Mouse (Mus musculus) liver, adult 2 months (tissue): Measurements from ENCODE around the gene Nrip2. TPM values are rescaled to one million over a fixed set of nuclear protein-coding genes. Genes with fewer than 3 reads are reported as not detected.

Experiments
- DNase-seq: peaks from one replicate; pipeline ENCODE4 v3.0.0-alpha.2; 2011; ENCODE audit warnings: low read depth, low spot score; ENCODE audit errors: extremely low read depth
- H3K27ac ChIP-seq: fragments of 200-500 bp; replicated peaks from 2 replicates; pipeline ENCODE4 v1.5.1; 2012; ENCODE audit warnings: low read depth, mild to moderate bottlenecking, control low read depth, inconsistent platforms, low read length; ENCODE audit not compliant: insufficient read depth
- H3K27me3 ChIP-seq: fragments of 200-500 bp; 2 replicates; pipeline ENCODE4 v1.6.1; 2012; ENCODE audit warnings: mild to moderate bottlenecking, moderate library complexity, low read length, inconsistent platforms; ENCODE audit not compliant: control insufficient read depth, insufficient read depth
- H3K36me3 ChIP-seq: fragments of 200-500 bp; 2 replicates; pipeline ENCODE4 v1.6.1; 2012; ENCODE audit warnings: low read length, inconsistent platforms; ENCODE audit not compliant: control insufficient read depth, insufficient read depth
- H3K4me1 ChIP-seq: fragments of 200-500 bp; 2 replicates; pipeline ENCODE4 v1.6.1; 2011; ENCODE audit warnings: low read length; ENCODE audit not compliant: control insufficient read depth, insufficient read depth
- H3K4me3 ChIP-seq: fragments of 200-500 bp; 2 replicates; pipeline ENCODE4 v1.5.1; 2011; ENCODE audit warnings: low read depth, mild to moderate bottlenecking, control low read depth, low read length, moderate library complexity; ENCODE audit not compliant: insufficient read depth
- H3K79me2 ChIP-seq: fragments of 200-500 bp; 2 replicates; pipeline ENCODE4 v1.6.1; 2012; ENCODE audit warnings: inconsistent platforms, mild to moderate bottlenecking, low read length, moderate library complexity; ENCODE audit not compliant: control insufficient read depth, insufficient read depth
- H3K9ac ChIP-seq: fragments of 200-500 bp; 2 replicates; pipeline ENCODE4 v1.6.1; 2012; ENCODE audit warnings: low read depth, mild to moderate bottlenecking, control low read depth, inconsistent platforms, low read length
- CTCF ChIP-seq: fragments of 200-500 bp; IDR thresholded peaks from 2 replicates; pipeline ENCODE4 v1.5.1; 2011; ENCODE audit warnings: low read depth, low read length, control low read depth
- POLR2A ChIP-seq: fragments of 200-500 bp; IDR thresholded peaks from 2 replicates; pipeline ENCODE4 v1.6.1; 2011; ENCODE audit warnings: low read length, control low read depth; ENCODE audit not compliant: insufficient read depth; ENCODE audit errors: extremely low read depth
- WGBS: fragments of 180-500 bp; shearing (Covaris S2); methylation state at CpG from one replicate; pipeline ENCODE4 v1.1.7; 2018; 5-methylcytosine and 5-hydroxymethylcytosine counted together
- polyA plus RNA-seq: library from polyadenylated mRNA; depleted of rRNA; stranded (reverse); fragments of >200 nt; gene quantifications from 2 replicates; pipeline ENCODE4 v1.2.3, GENCODE M21; 2012
- total RNA-seq: library from RNA; depleted of rRNA; stranded (reverse); fragments of >200 nt; gene quantifications from 2 replicates; pipeline ENCODE4 v1.2.3, GENCODE M21; 2014

Gene Nrip2
- total and polyA plus RNA-seq, 2 experiments: 0.09 TPM; not detected in 1

- DNase-seq: no peak
- Histone ChIP-seq H3K9ac (peak overlapping the region; percentile 92), H3K4me1 (peaks cover 8% of the 10 kb centered on the region), H3K36me3 (no peaks in the 10 kb centered on the region; the same call in 1 of the 2 replicates), H3K27me3 (no peaks in the 10 kb centered on the region), H3K79me2 (no peaks in the 10 kb centered on the region; the same call in 1 of the 2 replicates), H3K4me3 (peak overlapping the region; percentile 89), H3K27ac (no peak overlapping the region)
- no peak for TF ChIP-seq CTCF
- TF ChIP-seq POLR2A: no peak
- WGBS: 25% methylated on average over 9 of the region's 9 CpGs
Measured at GRCm38 (mm10) chr6:128361901-128362300, 37.2 kb upstream of the Nrip2 start.

- WGBS: under 1% methylated on average over 74 of the region's 76 CpGs
- H3K4me1 ChIP-seq: peaks cover 8% of the 10 kb centered on the region
- peak; percentile 33 for DNase-seq
Measured at GRCm38 (mm10) chr6:128362381-128363006, 36.6 kb upstream of the Nrip2 start, which contains the start of the genes Rhno1 and Foxm1. Gene Rhno1, minus strand, starts transcription at chr6:128362911. Gene Foxm1, plus strand, starts transcription at chr6:128362967.

GRCm38 (mm10) chr6:128363007-128363825 lies 35.9 kb upstream of the Nrip2 start:
- DNase-seq: no peak
- WGBS: 5% methylated on average over 45 of the region's 46 CpGs
- peaks cover 8% of the 10 kb centered on the region for H3K4me1 ChIP-seq
- peak overlapping the region; percentile 89; the same call in 1 of the 2 replicates for H3K4me3 ChIP-seq
- H3K27me3 ChIP-seq: no peaks in the 10 kb centered on the region
- no peaks in the 10 kb centered on the region for H3K36me3 ChIP-seq
- no peak for TF ChIP-seq POLR2A
- no peak for TF ChIP-seq CTCF
- H3K79me2 ChIP-seq: no peaks in the 10 kb centered on the region; the same call in 1 of the 2 replicates
- peak overlapping the region; percentile 31 for H3K9ac ChIP-seq
- no peak overlapping the region for H3K27ac ChIP-seq

More at GRCm38 (mm10) chr6:128362381-128363006, 36.6 kb upstream of the Nrip2 start, which contains the start of the genes Rhno1 and Foxm1:
- H3K4me3 ChIP-seq: peak within 1 kb of the TSS; percentile 89
- no peaks in the 10 kb centered on the region for H3K27me3 ChIP-seq
- H3K27ac ChIP-seq: peak within 1 kb of the TSS; percentile 33
- TF ChIP-seq CTCF (no peak), POLR2A (0 out of 2 replicates have a peak, but pooled peaks have one; percentile 23)
- H3K9ac ChIP-seq: peak within 1 kb of the TSS; percentile 92
- H3K79me2 ChIP-seq: no peaks in the 10 kb centered on the region; the same call in 1 of the 2 replicates
- no peaks in the 10 kb centered on the region; the same call in 1 of the 2 replicates for H3K36me3 ChIP-seq

DNA sequence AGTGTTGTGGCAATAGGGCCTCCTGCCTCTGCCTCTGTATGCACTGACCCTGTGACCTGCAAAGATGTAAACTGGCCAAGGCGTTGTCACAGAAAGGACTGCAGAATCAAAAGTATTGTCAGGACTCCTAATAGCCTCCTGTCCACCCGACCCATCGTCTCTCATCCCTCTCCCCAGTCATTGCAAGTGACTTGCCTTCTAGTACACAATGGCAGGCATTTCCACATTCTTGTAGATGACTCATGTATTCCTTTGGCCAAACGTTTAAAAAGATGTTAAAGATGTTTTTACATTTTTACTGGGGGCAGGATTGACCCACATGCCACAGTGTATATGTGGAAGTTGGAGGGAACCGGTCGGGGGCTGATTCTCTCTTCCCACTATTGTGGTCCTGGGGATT lies 34.4 kb upstream of the Nrip2 start:
- Histone ChIP-seq H3K27me3 (no peaks in the 10 kb centered on the region), H3K4me1 (peaks cover 8% of the 10 kb centered on the region), H3K36me3 (no peaks in the 10 kb centered on the region), H3K27ac (no peak overlapping the region), H3K4me3 (no peak overlapping the region), H3K79me2 (no peaks in the 10 kb centered on the region; the same call in 1 of the 2 replicates), H3K9ac (no peak overlapping the region)
- 75% methylated on average over 6 of the region's 6 CpGs for WGBS
- no peak for DNase-seq
- TF ChIP-seq POLR2A: no peak
- TF ChIP-seq CTCF: no peak

- DNase-seq: no peak
- Histone ChIP-seq H3K27ac (no peak overlapping the region), H3K4me1 (peaks cover 6% of the 10 kb centered on the region), H3K9ac (no peak overlapping the region), H3K4me3 (no peak overlapping the region), H3K36me3 (no peaks in the 10 kb centered on the region), H3K79me2 (no peaks in the 10 kb centered on the region), H3K27me3 (no peaks in the 10 kb centered on the region)
- WGBS: 97% methylated on average over 5 of the region's 5 CpGs
- TF ChIP-seq POLR2A: no peak
- no peak for TF ChIP-seq CTCF
Measured at GRCm38 (mm10) chr6:128366466-128366865, 32.6 kb upstream of the Nrip2 start.
